Mouse (Mus musculus) heart, embryonic 12.5 days (tissue): ENCODE results near the gene Hlf. TPM values are rescaled to one million over a fixed set of nuclear protein-coding genes. Genes with fewer than 3 reads are reported as not detected.

Experiments
- ATAC-seq: fragments of 200-750 bp; cut with Nextera tagmentation; 2 replicates; pipeline ENCODE4 v1.8.0; 2017; ENCODE audit warnings: moderate TSS enrichment, moderate library complexity; ENCODE audit not compliant: insufficient number of reproducible peaks, low FRiP score
- H3K27ac ChIP-seq: fragments of 300-500 bp; sonication (generic); 2 replicates; pipeline ENCODE4 v1.5.1; 2016; ENCODE audit warnings: mild to moderate bottlenecking, moderate library complexity; ENCODE audit not compliant: poor library complexity, severe bottlenecking
- H3K27me3 ChIP-seq: fragments of 300-500 bp; sonication (generic); replicated peaks from 2 replicates; pipeline ENCODE4 v1.6.1; 2016; ENCODE audit warnings: mild to moderate bottlenecking, moderate library complexity
- H3K36me3 ChIP-seq: fragments of 300-500 bp; sonication (generic); 2 replicates; pipeline ENCODE4 v1.6.1; 2016; ENCODE audit warnings: mild to moderate bottlenecking, moderate library complexity
- H3K4me1 ChIP-seq: fragments of 300-500 bp; sonication (generic); replicated peaks from 2 replicates; pipeline ENCODE4 v1.6.1; 2016; ENCODE audit warnings: mild to moderate bottlenecking
- H3K4me2 ChIP-seq: fragments of 300-500 bp; sonication (generic); 2 replicates; pipeline ENCODE4 v1.6.1; 2016; ENCODE audit warnings: mild to moderate bottlenecking, moderate library complexity
- H3K4me3 ChIP-seq: fragments of 300-500 bp; sonication (generic); 2 replicates; pipeline ENCODE4 v1.5.1; 2016; ENCODE audit warnings: mild to moderate bottlenecking
- H3K9ac ChIP-seq: fragments of 300-500 bp; sonication (generic); 2 replicates; pipeline ENCODE4 v1.6.1; 2016; ENCODE audit warnings: mild to moderate bottlenecking, moderate library complexity
- H3K9me3 ChIP-seq: fragments of 300-500 bp; sonication (generic); replicated peaks from 2 replicates; pipeline ENCODE4 v1.6.1; 2016; ENCODE audit warnings: mild to moderate bottlenecking, moderate library complexity
- WGBS: fragments of 180-500 bp; shearing (Covaris S2); methylation state at CpG from one replicate; pipeline ENCODE4 v1.1.7; 2016; 5-methylcytosine and 5-hydroxymethylcytosine counted together
- polyA plus RNA-seq: library from polyadenylated mRNA; unstranded; fragments of >200 nt; fragmentation: Nextera tagmentation; extraction: Ambion mirVana; gene quantifications from 2 replicates; pipeline ENCODE4 v1.2.1, GENCODE M21; 2016

Hlf gene
- polyA plus RNA-seq = 2.7 and 3.7 TPM in 2 replicates

GRCm38 (mm10) chr11:90390817-90391173 is at the start of gene Hlf:
TSS of gene Hlf (minus strand) at chr11:90390895.
- Histone ChIP-seq H3K4me1 (peaks cover 28% of the 10 kb centered on the region), H3K9ac (peak within 1 kb of the TSS; percentile 74), H3K36me3 (no peaks in the 10 kb centered on the region), H3K4me2 (peak within 1 kb of the TSS; percentile 96), H3K9me3 (no peaks in the 10 kb centered on the region), H3K27me3 (peaks cover 26% of the 10 kb centered on the region), H3K4me3 (peak within 1 kb of the TSS; percentile 60), H3K27ac (no peak within 1 kb of the TSS)
- ATAC-seq = peak; percentile 94
- whole genome bisulfite sequencing = under 1% methylated on average over 30 of the region's 40 CpGs

GRCm38 (mm10) chr11:90438768-90439167 is 48.1 kb upstream of the Hlf start:
- Histone ChIP-seq H3K9me3 (no peaks in the 10 kb centered on the region), H3K36me3 (no peaks in the 10 kb centered on the region), H3K9ac (no peak overlapping the region), H3K27ac (no peak overlapping the region), H3K4me2 (no peak overlapping the region), H3K4me1 (no peaks in the 10 kb centered on the region), H3K27me3 (no peaks in the 10 kb centered on the region; the same call in 1 of the 2 replicates), H3K4me3 (no peak overlapping the region)
- WGBS = 73% methylated on average over 5 of the region's 5 CpGs
- no peak for ATAC-seq

- no peak for ATAC-seq
- Histone ChIP-seq H3K36me3 (no peaks in the 10 kb centered on the region), H3K4me2 (no peak overlapping the region), H3K9me3 (no peaks in the 10 kb centered on the region), H3K27ac (no peak overlapping the region), H3K27me3 (no peaks in the 10 kb centered on the region), H3K4me3 (no peak overlapping the region), H3K4me1 (no peaks in the 10 kb centered on the region), H3K9ac (no peak overlapping the region)
- WGBS = 72% methylated on average over 4 of the region's 4 CpGs
These were observed 34.5 kb upstream of the Hlf start for GRCm38 (mm10) chr11:90425207-90425525.

GRCm38 (mm10) chr11:90424334-90425206 is 33.9 kb upstream of the Hlf start:
- H3K36me3 ChIP-seq = no peaks in the 10 kb centered on the region
- H3K27ac ChIP-seq = no peak overlapping the region
- H3K4me1 ChIP-seq = no peaks in the 10 kb centered on the region
- no peaks in the 10 kb centered on the region for H3K27me3 ChIP-seq
- 68% methylated on average over 11 of the region's 11 CpGs for WGBS
- H3K9ac ChIP-seq = no peak overlapping the region
- H3K9me3 ChIP-seq = no peaks in the 10 kb centered on the region
- no peak for ATAC-seq
- no peak overlapping the region for H3K4me2 ChIP-seq
- H3K4me3 ChIP-seq = no peak overlapping the region

- ATAC-seq = no peak
- H3K27me3 ChIP-seq = 0 out of 2 replicates have a peak, but pooled peaks cover 4% of the 10 kb centered on the region
- H3K9ac ChIP-seq = no peak overlapping the region
- no peak overlapping the region for H3K27ac ChIP-seq
- H3K4me2 ChIP-seq = no peak overlapping the region
- H3K36me3 ChIP-seq = no peaks in the 10 kb centered on the region
- no peaks in the 10 kb centered on the region for H3K9me3 ChIP-seq
- H3K4me3 ChIP-seq = no peak overlapping the region
- WGBS = 64% methylated on average over 3 of the region's 3 CpGs
- H3K4me1 ChIP-seq = 0 out of 2 replicates have a peak, but pooled peaks cover 4% of the 10 kb centered on the region
These were observed 33.2 kb upstream of the Hlf start for GRCm38 (mm10) chr11:90423896-90424295.

- Histone ChIP-seq H3K4me1 (0 out of 2 replicates have a peak, but pooled peaks cover 10% of the 10 kb centered on the region), H3K4me2 (no peak overlapping the region), H3K9me3 (no peaks in the 10 kb centered on the region), H3K36me3 (no peaks in the 10 kb centered on the region), H3K9ac (no peak overlapping the region), H3K27ac (no peak overlapping the region), H3K27me3 (0 out of 2 replicates have a peak, but pooled peaks cover 4% of the 10 kb centered on the region), H3K4me3 (no peak overlapping the region)
- ATAC-seq = no peak
- WGBS = 75% methylated on average over 11 of the region's 11 CpGs
These were observed 29.0 kb upstream of the Hlf start for GRCm38 (mm10) chr11:90419706-90420105.

GRCm38 (mm10) chr11:90417921-90418320 is 27.2 kb upstream of the Hlf start:
- H3K27ac ChIP-seq = no peak overlapping the region

GRCm38 (mm10) chr11:90417011-90417410 is 26.3 kb upstream of the Hlf start:
- 80% methylated on average over 5 of the region's 5 CpGs for WGBS
- Histone ChIP-seq H3K9me3 (no peaks in the 10 kb centered on the region), H3K9ac (no peak overlapping the region), H3K4me3 (no peak overlapping the region), H3K36me3 (no peaks in the 10 kb centered on the region), H3K4me1 (0 out of 2 replicates have a peak, but pooled peaks cover 10% of the 10 kb centered on the region), H3K4me2 (0 out of 2 replicates have a peak overlapping the region, but pooled peaks have one; percentile 70), H3K27ac (no peak overlapping the region), H3K27me3 (0 out of 2 replicates have a peak, but pooled peaks cover 4% of the 10 kb centered on the region)
- ATAC-seq = no peak

More at GRCm38 (mm10) chr11:90417921-90418320, 27.2 kb upstream of the Hlf start:
- Histone ChIP-seq H3K9ac (0 out of 2 replicates have a peak overlapping the region, but pooled peaks have one; percentile 24), H3K4me2 (peak overlapping the region; percentile 70), H3K4me1 (0 out of 2 replicates have a peak, but pooled peaks cover 10% of the 10 kb centered on the region), H3K4me3 (peak overlapping the region; percentile 34), H3K27me3 (0 out of 2 replicates have a peak, but pooled peaks cover 4% of the 10 kb centered on the region), H3K9me3 (no peaks in the 10 kb centered on the region), H3K36me3 (no peaks in the 10 kb centered on the region)
- peak; percentile 99 for ATAC-seq
- WGBS = under 1% methylated on average over 42 of the region's 42 CpGs

- Histone ChIP-seq H3K4me1 (no peaks in the 10 kb centered on the region), H3K9me3 (no peaks in the 10 kb centered on the region), H3K4me3 (no peak overlapping the region), H3K9ac (no peak overlapping the region), H3K4me2 (no peak overlapping the region), H3K36me3 (no peaks in the 10 kb centered on the region), H3K27me3 (no peaks in the 10 kb centered on the region), H3K27ac (no peak overlapping the region)
- 29% methylated on average over 6 of the region's 6 CpGs for WGBS
- ATAC-seq = no peak
These were observed 8.2 kb upstream of the Hlf start for GRCm38 (mm10) chr11:90398850-90399249.

GRCm38 (mm10) chr11:90391271-90392185 is 833 bp upstream of the Hlf start:
- ATAC-seq = no peak
- no peaks in the 10 kb centered on the region for H3K9me3 ChIP-seq
- peaks cover 28% of the 10 kb centered on the region for H3K4me1 ChIP-seq
- H3K9ac ChIP-seq = peak overlapping the region; percentile 61
- H3K27ac ChIP-seq = no peak overlapping the region
- H3K36me3 ChIP-seq = no peaks in the 10 kb centered on the region
- H3K4me3 ChIP-seq = peak overlapping the region; percentile 60
- peak overlapping the region; percentile 96 for H3K4me2 ChIP-seq
- WGBS = 12% methylated on average over 14 of the region's 14 CpGs
- H3K27me3 ChIP-seq = peaks cover 21% of the 10 kb centered on the region
